Mouse (Mus musculus): ENCODE measurements around the gene Gps2. TPM values are rescaled to one million over a fixed set of nuclear protein-coding genes. Genes with fewer than 3 reads are reported as not detected.

The Gps2 gene
- total and polyA plus RNA-seq, 2 experiments, result 7.0 to 41.0 TPM

- peaks cover 24% of the 10 kb centered on the region for H3K36me3 ChIP-seq (ENCODE audit: control insufficient read depth, insufficient read depth, low read length)
- H3K27ac ChIP-seq (replicated peaks; ENCODE audit: insufficient read depth, low read depth, low read length), result 0 out of 2 replicates have a peak overlapping the region, but pooled peaks have one; percentile 1
- TF ChIP-seq CTCF (IDR thresholded peaks at IDR 0.05; ENCODE audit: low read depth, low read length) (no peak), POLR2A (IDR thresholded peaks at IDR 0.05; ENCODE audit: extremely low read depth, insufficient read depth, low read length) (no peak)
- H3K27me3 ChIP-seq (ENCODE audit: control insufficient read depth, insufficient read depth, low read length), result no peaks in the 10 kb centered on the region
- H3K4me1 ChIP-seq (ENCODE audit: control insufficient read depth, insufficient read depth, low read length), result peaks cover 17% of the 10 kb centered on the region
- DNase-seq (ENCODE audit: extremely low read depth, low read depth, low spot score), result no peak
- WGBS, result 47% methylated on average over 9 of the region's 9 CpGs
- no peak overlapping the region for H3K4me3 ChIP-seq (ENCODE audit: insufficient read depth, low read depth, low read length)
- H3K9ac ChIP-seq (ENCODE audit: low read depth, low read length), result no peak overlapping the region
- peaks cover 11% of the 10 kb centered on the region for H3K79me2 ChIP-seq (ENCODE audit: control insufficient read depth, insufficient read depth, low read length)
Observed at GRCm38 (mm10) chr11:69919053-69919452, 5.4 kb downstream of the Gps2 start.

DNA sequence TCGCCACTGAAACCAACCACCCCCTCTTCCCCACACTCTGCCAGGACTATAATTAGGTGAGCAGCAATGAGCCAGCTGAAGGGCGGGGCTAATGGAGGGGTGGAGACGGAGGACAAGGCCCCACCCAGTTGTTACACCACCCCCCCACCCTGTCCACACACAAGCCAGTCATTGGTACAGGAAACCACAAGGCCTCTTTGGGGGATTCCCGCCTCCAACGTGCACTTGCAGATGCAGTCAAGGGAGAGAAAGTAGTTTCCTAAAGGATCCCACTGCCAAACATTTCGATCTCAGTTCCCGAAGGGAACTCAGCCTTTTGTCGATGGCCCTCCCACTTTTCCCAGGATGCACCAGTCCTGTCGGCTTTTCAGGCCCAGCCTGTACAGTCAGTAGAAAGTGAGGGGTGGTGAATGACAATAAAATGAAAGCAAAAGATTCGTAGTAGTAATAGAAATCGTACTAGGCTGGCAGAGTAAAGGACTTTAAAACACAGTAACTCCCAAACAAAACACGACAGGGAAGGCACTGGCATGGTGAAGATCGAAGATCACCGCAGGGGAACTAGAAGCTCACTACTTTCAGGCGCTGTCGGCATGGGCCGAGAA lies 6.1 kb downstream of the Gps2 start:
- WGBS, result under 1% methylated on average over 17 of the region's 17 CpGs
- TF ChIP-seq CTCF (IDR thresholded peaks at IDR 0.05; ENCODE audit: low read depth, low read length) (no peak), POLR2A (IDR thresholded peaks at IDR 0.05; ENCODE audit: extremely low read depth, insufficient read depth, low read length) (no peak)
- no peaks in the 10 kb centered on the region for H3K27me3 ChIP-seq (ENCODE audit: control insufficient read depth, insufficient read depth, low read length)
- H3K79me2 ChIP-seq (ENCODE audit: control insufficient read depth, insufficient read depth, low read length), result peaks cover 11% of the 10 kb centered on the region
- H3K4me3 ChIP-seq (ENCODE audit: insufficient read depth, low read depth, low read length), result peak overlapping the region; percentile 89
- H3K4me1 ChIP-seq (ENCODE audit: control insufficient read depth, insufficient read depth, low read length), result peaks cover 13% of the 10 kb centered on the region
- H3K9ac ChIP-seq (ENCODE audit: low read depth, low read length), result peak overlapping the region; percentile 97
- peaks cover 24% of the 10 kb centered on the region for H3K36me3 ChIP-seq (ENCODE audit: control insufficient read depth, insufficient read depth, low read length)
- H3K27ac ChIP-seq (replicated peaks; ENCODE audit: insufficient read depth, low read depth, low read length), result peak overlapping the region; percentile 93
- peak; percentile 82 for DNase-seq (ENCODE audit: extremely low read depth, low read depth, low spot score)

DNA sequence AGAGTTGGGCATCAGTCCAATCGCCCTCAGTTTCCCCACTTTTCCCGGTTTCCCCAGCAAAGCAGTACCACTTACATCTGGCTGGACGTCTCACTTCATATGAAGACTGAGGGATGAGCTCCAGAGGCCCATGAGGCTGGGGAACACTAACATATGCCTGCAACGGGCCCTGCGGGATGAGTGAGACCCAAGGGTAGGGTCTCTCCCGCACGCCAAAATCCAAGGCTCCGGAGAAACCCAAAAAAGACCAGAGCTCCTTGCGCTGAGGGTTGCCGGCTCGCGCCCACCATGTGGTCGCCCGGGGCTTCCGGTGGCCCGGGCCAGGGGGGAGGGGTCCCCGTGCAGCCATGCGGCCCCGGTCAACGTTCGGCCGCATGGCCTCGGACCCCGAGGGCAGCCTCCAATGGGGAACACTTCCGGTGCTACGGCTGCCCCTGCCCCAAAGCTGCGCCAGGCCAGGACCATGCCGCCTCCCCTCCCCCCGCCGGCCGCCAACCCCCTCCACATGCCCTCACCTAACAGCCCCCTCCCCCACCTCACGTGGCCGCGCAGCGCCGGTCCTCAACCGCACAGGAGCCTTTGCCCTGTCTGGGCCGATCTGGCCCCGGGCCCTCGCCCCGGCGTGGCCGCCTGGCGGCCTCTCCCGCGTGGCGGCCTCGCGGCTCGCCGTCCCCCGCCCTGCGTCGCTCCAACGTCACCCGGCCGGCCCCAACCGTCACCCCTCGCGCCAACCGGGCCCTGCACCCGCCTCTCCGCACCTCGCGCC lies 6.8 kb downstream of the Gps2 start:
- TF ChIP-seq POLR2A (IDR thresholded peaks at IDR 0.05; ENCODE audit: extremely low read depth, insufficient read depth, low read length) (no peak), CTCF (IDR thresholded peaks at IDR 0.05; ENCODE audit: low read depth, low read length) (no peak)
- H3K27me3 ChIP-seq (ENCODE audit: control insufficient read depth, insufficient read depth, low read length), result no peaks in the 10 kb centered on the region
- peak overlapping the region; percentile 93 for H3K27ac ChIP-seq (replicated peaks; ENCODE audit: insufficient read depth, low read depth, low read length)
- H3K4me1 ChIP-seq (ENCODE audit: control insufficient read depth, insufficient read depth, low read length), result peaks cover 9% of the 10 kb centered on the region; the same call in 1 of the 2 replicates
- peaks cover 24% of the 10 kb centered on the region for H3K36me3 ChIP-seq (ENCODE audit: control insufficient read depth, insufficient read depth, low read length)
- peaks cover 11% of the 10 kb centered on the region for H3K79me2 ChIP-seq (ENCODE audit: control insufficient read depth, insufficient read depth, low read length)
- 1% methylated on average over 64 of the region's 65 CpGs for WGBS
- peak overlapping the region; percentile 89 for H3K4me3 ChIP-seq (ENCODE audit: insufficient read depth, low read depth, low read length)
- no peak for DNase-seq (ENCODE audit: extremely low read depth, low read depth, low spot score)
- peak overlapping the region; percentile 97 for H3K9ac ChIP-seq (ENCODE audit: low read depth, low read length)

DNA sequence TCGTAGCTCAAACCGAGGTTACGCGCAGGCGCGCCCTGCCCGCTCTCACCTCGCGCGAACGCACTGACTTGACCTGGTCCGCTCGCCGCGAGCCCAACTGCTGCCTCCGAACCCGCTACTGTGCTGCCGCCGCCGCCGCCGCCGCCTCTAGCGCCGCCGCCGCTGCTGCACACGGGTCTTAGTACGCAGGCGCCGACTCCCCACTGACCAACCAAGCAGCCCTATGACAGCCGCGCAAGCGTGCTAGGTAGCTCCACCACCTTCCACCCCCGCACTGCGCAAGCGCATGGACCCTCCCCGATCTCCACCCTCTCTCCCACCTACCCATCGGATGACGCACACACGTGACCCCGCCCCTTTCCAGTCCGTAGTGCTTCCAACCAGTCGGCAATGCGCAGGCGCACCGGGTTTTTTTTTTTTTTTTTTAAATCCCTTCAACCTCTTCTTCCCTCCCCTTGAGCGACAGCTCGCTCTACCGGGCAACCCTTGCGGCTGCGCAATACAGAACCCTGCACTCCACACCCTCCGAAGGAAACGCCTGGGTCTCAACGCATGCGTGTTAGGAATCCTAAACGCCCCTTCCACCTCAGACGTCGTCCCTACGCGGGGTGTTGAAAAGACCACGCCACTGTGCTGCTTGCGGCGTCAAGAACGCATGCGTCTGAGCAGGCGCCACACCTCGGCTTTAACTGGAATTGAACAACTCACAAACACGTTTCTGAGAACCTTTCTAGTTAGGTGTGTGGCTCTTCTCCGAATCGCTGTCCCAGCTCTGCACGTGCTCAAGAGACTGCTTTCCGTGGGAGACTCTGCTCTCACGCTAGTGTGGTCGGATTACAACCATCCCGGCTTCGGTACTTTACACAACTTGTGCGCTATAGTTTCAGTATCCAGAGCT lies 7.7 kb downstream of the Gps2 start, which contains the start of gene Eif5a:
Eif5a (minus strand) TSS at position 845 of the 898 bp plus-strand sequence.
- peak within 1 kb of the TSS; percentile 89 for H3K4me3 ChIP-seq (ENCODE audit: insufficient read depth, low read depth, low read length)
- peak within 1 kb of the TSS; percentile 97 for H3K9ac ChIP-seq (ENCODE audit: low read depth, low read length)
- DNase-seq (ENCODE audit: extremely low read depth, low read depth, low spot score), result peak; percentile 99
- peaks cover 21% of the 10 kb centered on the region for H3K36me3 ChIP-seq (ENCODE audit: control insufficient read depth, insufficient read depth, low read length)
- no peaks in the 10 kb centered on the region for H3K27me3 ChIP-seq (ENCODE audit: control insufficient read depth, insufficient read depth, low read length)
- H3K4me1 ChIP-seq (ENCODE audit: control insufficient read depth, insufficient read depth, low read length), result peaks cover 5% of the 10 kb centered on the region; the same call in 1 of the 2 replicates
- H3K27ac ChIP-seq (replicated peaks; ENCODE audit: insufficient read depth, low read depth, low read length), result peak within 1 kb of the TSS; percentile 93
- H3K79me2 ChIP-seq (ENCODE audit: control insufficient read depth, insufficient read depth, low read length), result peaks cover 11% of the 10 kb centered on the region
- WGBS, result under 1% methylated on average over 78 of the region's 78 CpGs
- TF ChIP-seq CTCF (IDR thresholded peaks at IDR 0.05; ENCODE audit: low read depth, low read length), result peak; percentile 63
- TF ChIP-seq POLR2A (IDR thresholded peaks at IDR 0.05; ENCODE audit: extremely low read depth, insufficient read depth, low read length), result peak; percentile 86

- Histone ChIP-seq H3K27me3 (ENCODE audit: control insufficient read depth, insufficient read depth, low read length) (no peaks in the 10 kb centered on the region), H3K27ac (replicated peaks; ENCODE audit: insufficient read depth, low read depth, low read length) (peak overlapping the region; percentile 90), H3K9ac (ENCODE audit: low read depth, low read length) (peak overlapping the region; percentile 80), H3K4me3 (ENCODE audit: insufficient read depth, low read depth, low read length) (peak overlapping the region; percentile 55), H3K36me3 (ENCODE audit: control insufficient read depth, insufficient read depth, low read length) (peaks cover 20% of the 10 kb centered on the region), H3K4me1 (ENCODE audit: control insufficient read depth, insufficient read depth, low read length) (peaks cover 5% of the 10 kb centered on the region; the same call in 1 of the 2 replicates), H3K79me2 (ENCODE audit: control insufficient read depth, insufficient read depth, low read length) (peaks cover 11% of the 10 kb centered on the region)
- TF ChIP-seq CTCF (IDR thresholded peaks at IDR 0.05; ENCODE audit: low read depth, low read length), result no peak
- no peak for TF ChIP-seq POLR2A (IDR thresholded peaks at IDR 0.05; ENCODE audit: extremely low read depth, insufficient read depth, low read length)
- WGBS, result 3% methylated on average over 12 of the region's 12 CpGs
- DNase-seq (ENCODE audit: extremely low read depth, low read depth, low spot score), result peak; percentile 46
Observed at GRCm38 (mm10) chr11:69922012-69922756, 8.5 kb downstream of the Gps2 start.
